In the genomic region with DNA sequence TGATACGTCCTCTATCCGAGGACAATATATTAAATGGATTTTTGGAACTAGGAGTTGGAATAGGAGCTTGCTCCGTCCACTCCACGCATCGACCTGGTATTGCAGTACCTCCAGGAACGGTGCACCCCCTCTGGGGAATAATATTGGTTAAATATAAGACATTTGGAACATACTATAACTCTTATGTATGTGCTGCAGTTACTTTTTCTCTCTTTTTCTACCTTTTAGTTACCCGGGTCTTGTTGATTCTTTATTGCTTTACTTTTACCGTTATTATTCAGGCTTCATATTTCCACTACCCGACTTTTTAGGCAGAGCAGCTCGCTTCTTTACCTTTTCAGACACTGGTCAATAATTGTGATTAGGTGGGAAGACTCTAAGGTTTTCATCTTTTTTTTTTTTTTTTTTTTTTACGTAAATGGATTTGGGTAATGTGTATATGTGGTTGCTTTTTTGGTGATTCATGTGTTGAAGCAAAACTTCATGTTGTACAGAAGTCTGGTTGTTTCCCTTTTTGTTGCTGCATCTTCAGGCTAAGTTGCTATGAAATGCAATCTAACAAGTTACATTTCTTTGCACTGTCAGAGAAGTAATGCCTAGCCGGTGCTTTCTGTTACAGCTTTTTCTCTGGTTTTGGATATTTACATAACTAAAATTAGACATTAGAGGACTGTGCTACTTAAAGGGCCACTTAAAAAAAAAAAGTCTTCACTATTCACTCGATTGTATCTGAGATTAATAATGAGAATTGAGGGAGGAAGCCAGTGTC, we compare ENCODE assay signal across 7 mouse cellular contexts. TPM values are rescaled to one million over a fixed set of nuclear protein-coding genes. Genes with fewer than 3 reads are reported as not detected.
A peak's percentile ranks its signal among the peaks of the same experiment; 100 is the strongest.
DNase-seq lines count a peak whose midpoint lies in the region; ATAC-seq and TF ChIP-seq lines count a peak whose summit lies in the region.

No protein-coding gene starts in this region.

- TF ChIP-seq EP300 in liver, postnatal 0 days (IDR thresholded peaks at IDR 0.05; ENCODE audit: low read depth), result no peak

- H3K4me1 ChIP-seq in lung, embryonic 14.5 days (ENCODE audit: insufficient read depth), result no peaks in the 10 kb centered on the region
- peaks cover 21% of the 10 kb centered on the region for H3K4me1 ChIP-seq in forebrain, embryonic 10.5 days
- 0 out of 2 replicates have a peak, but pooled peaks cover 8% of the 10 kb centered on the region for H3K4me1 ChIP-seq in intestine, embryonic 16.5 days (ENCODE audit: control insufficient read depth, insufficient read depth, low read length)
- H3K4me1 ChIP-seq in liver, postnatal 0 days (ENCODE audit: insufficient read depth), result peaks cover 5% of the 10 kb centered on the region
- no peaks in the 10 kb centered on the region for H3K4me1 ChIP-seq in stomach, embryonic 14.5 days (ENCODE audit: control insufficient read depth, insufficient read depth, low read length)

- no peak overlapping the region for H3K27ac ChIP-seq in lung, embryonic 14.5 days (ENCODE audit: low read depth)
- H3K27ac ChIP-seq in forebrain, embryonic 10.5 days, result no peak overlapping the region
- no peak overlapping the region for H3K27ac ChIP-seq in intestine, embryonic 16.5 days (ENCODE audit: low read length)
- no peak overlapping the region for H3K27ac ChIP-seq in liver, postnatal 0 days (ENCODE audit: low read depth)
- H3K27ac ChIP-seq in stomach, embryonic 14.5 days (ENCODE audit: low read length), result no peak overlapping the region

- WGBS in lung, embryonic 14.5 days, result 3% methylated on average over 13 of the region's 13 CpGs
- 8% methylated on average over 13 of the region's 13 CpGs for WGBS in forebrain, embryonic 10.5 days
- WGBS in intestine, embryonic 16.5 days, result 6% methylated on average over 11 of the region's 13 CpGs
- 3% methylated on average over 11 of the region's 13 CpGs for WGBS in liver, postnatal 0 days (ENCODE audit: insufficient replicate concordance)
- 4% methylated on average over 11 of the region's 13 CpGs for WGBS in stomach, embryonic 14.5 days

- no peak overlapping the region for H3K9ac ChIP-seq in lung, embryonic 14.5 days
- H3K9ac ChIP-seq in intestine, embryonic 16.5 days (ENCODE audit: low read depth, low read length), result no peak overlapping the region
- H3K9ac ChIP-seq in liver, postnatal 0 days (replicated peaks), result no peak overlapping the region
- H3K9ac ChIP-seq in stomach, embryonic 14.5 days (replicated peaks; ENCODE audit: low read depth, low read length), result no peak overlapping the region

- H3K4me3 ChIP-seq in lung, embryonic 14.5 days (ENCODE audit: low read depth, low read length), result no peak overlapping the region
- peak overlapping the region; percentile 28; the same call in 1 of the 2 replicates for H3K4me3 ChIP-seq in forebrain, embryonic 10.5 days
- 0 out of 2 replicates have a peak overlapping the region, but pooled peaks have one; percentile 12 for H3K4me3 ChIP-seq in intestine, embryonic 16.5 days (ENCODE audit: low read length)
- H3K4me3 ChIP-seq in liver, postnatal 0 days (ENCODE audit: low read depth, low read length), result no peak overlapping the region
- no peak overlapping the region for H3K4me3 ChIP-seq in stomach, embryonic 14.5 days (ENCODE audit: low read depth, low read length)

- peak; percentile 52 for DNase-seq in lung, embryonic 14.5 days
- DNase-seq in lung, postnatal 14 days, result no peak
- DNase-seq in Patski (ENCODE audit: low read depth, low spot score), result no peak
- DNase-seq in forebrain, embryonic 10.5 days (ENCODE audit: extremely low spot score, low spot score), result no peak
- DNase-seq in liver, postnatal 0 days, result no peak

- no peaks in the 10 kb centered on the region for H3K9me3 ChIP-seq in lung, embryonic 14.5 days (ENCODE audit: low read depth, low read length)
- no peaks in the 10 kb centered on the region for H3K9me3 ChIP-seq in forebrain, embryonic 10.5 days
- H3K9me3 ChIP-seq in intestine, embryonic 16.5 days (ENCODE audit: control insufficient read depth, low read length), result no peaks in the 10 kb centered on the region
- H3K9me3 ChIP-seq in liver, postnatal 0 days (ENCODE audit: low read length), result no peaks in the 10 kb centered on the region
- no peaks in the 10 kb centered on the region for H3K9me3 ChIP-seq in stomach, embryonic 14.5 days (ENCODE audit: control insufficient read depth, low read depth, low read length)

- ATAC-seq in lung, embryonic 14.5 days (ENCODE audit: insufficient read depth), result peak; percentile 79
- peak; percentile 53 for ATAC-seq in Patski
- peak; percentile 81 for ATAC-seq in intestine, embryonic 16.5 days
- ATAC-seq in liver, postnatal 0 days, result peak; percentile 75
- peak; percentile 53 for ATAC-seq in stomach, embryonic 14.5 days (ENCODE audit: insufficient number of reproducible peaks, insufficient read depth, low FRiP score, low read depth)

- H3K27me3 ChIP-seq in lung, embryonic 14.5 days (ENCODE audit: insufficient read depth, low read length), result 0 out of 2 replicates have a peak, but pooled peaks cover 5% of the 10 kb centered on the region
- H3K27me3 ChIP-seq in Patski, result no peaks in the 10 kb centered on the region
- peaks cover 35% of the 10 kb centered on the region for H3K27me3 ChIP-seq in forebrain, embryonic 10.5 days (ENCODE audit: poor library complexity, severe bottlenecking)
- no peaks in the 10 kb centered on the region for H3K27me3 ChIP-seq in intestine, embryonic 16.5 days (replicated peaks; ENCODE audit: control insufficient read depth, insufficient read depth, low read length)
- H3K27me3 ChIP-seq in liver, postnatal 0 days (ENCODE audit: insufficient read depth, low read length), result peaks cover 7% of the 10 kb centered on the region
- no peaks in the 10 kb centered on the region for H3K27me3 ChIP-seq in stomach, embryonic 14.5 days (ENCODE audit: control insufficient read depth, insufficient read depth, low read length)

- peak overlapping the region; percentile 45 for H3K4me2 ChIP-seq in lung, embryonic 14.5 days
- peak overlapping the region; percentile 30 for H3K4me2 ChIP-seq in intestine, embryonic 16.5 days (ENCODE audit: low read depth, low read length)
- H3K4me2 ChIP-seq in liver, postnatal 0 days (ENCODE audit: low read depth, low read length), result peak overlapping the region; percentile 18
- H3K4me2 ChIP-seq in stomach, embryonic 14.5 days (replicated peaks; ENCODE audit: low read depth, low read length), result peak overlapping the region; percentile 28

- CTCF ChIA-PET in Patski (lab: Charles Lee), result no interaction called here

- no peak for TF ChIP-seq CTCF in lung, embryonic 14.5 days (IDR thresholded peaks at IDR 0.05; ENCODE audit: low read depth)
- TF ChIP-seq CTCF in Patski (IDR thresholded peaks at IDR 0.05), result no peak
- no peak for TF ChIP-seq CTCF in liver, postnatal 0 days (IDR thresholded peaks at IDR 0.05; ENCODE audit: low read depth)

- H3K36me3 ChIP-seq in lung, embryonic 14.5 days (ENCODE audit: insufficient read depth), result no peaks in the 10 kb centered on the region
- H3K36me3 ChIP-seq in forebrain, embryonic 10.5 days (replicated peaks), result no peaks in the 10 kb centered on the region
- no peaks in the 10 kb centered on the region for H3K36me3 ChIP-seq in intestine, embryonic 16.5 days (ENCODE audit: control insufficient read depth, insufficient read depth, low read length)
- H3K36me3 ChIP-seq in liver, postnatal 0 days (replicated peaks; ENCODE audit: insufficient read depth, low read length), result no peaks in the 10 kb centered on the region
- no peaks in the 10 kb centered on the region for H3K36me3 ChIP-seq in stomach, embryonic 14.5 days (ENCODE audit: control insufficient read depth, insufficient read depth, low read length)

- in situ Hi-C loops in Patski (cut with MboI; ENCODE audit: low pct_unique_long_range_greater_than_20kb), result no loop called here

- POLR2A ChIA-PET in Patski (lab: Charles Lee), result interaction anchor here (0.6 to 1.9 kb wide), 4 partner anchors 10 to 334 kb away, joined by 3 to 6 read pairs (median 5); no protein-coding TSS in a partner anchor

RNA-seq across cellular contexts. Expression of a gene that starts 25.1 kb away (rescaled TPM):
- polyA plus RNA-seq in lung, embryonic 14.5 days (2014; fragmentation: Nextera tagmentation; extraction: Ambion mirVana), result 1.5 and 1.8 TPM in 2 replicates
- 0.74 TPM for polyA plus RNA-seq in Patski (2021)
- 3.3 and 4.1 TPM in 2 replicates for polyA plus RNA-seq in forebrain, embryonic 10.5 days (2016; fragmentation: Nextera tagmentation; extraction: Ambion mirVana)
- polyA plus RNA-seq in intestine, embryonic 16.5 days (2015; fragmentation: Nextera tagmentation; extraction: Ambion mirVana), result 7.5 and 13.2 TPM in 2 replicates
- 10.0 and 10.5 TPM in 2 replicates for polyA plus RNA-seq in liver, postnatal 0 days (2015; fragmentation: Nextera tagmentation; extraction: Ambion mirVana)
- polyA plus RNA-seq in stomach, embryonic 14.5 days (2014; fragmentation: Nextera tagmentation; extraction: Ambion mirVana), result 9.2 and 9.7 TPM in 2 replicates

RNA-seq across cellular contexts. Expression of a gene that starts 46.9 kb away (rescaled TPM):
- 22.7 and 25.6 TPM in 2 replicates for polyA plus RNA-seq in lung, embryonic 14.5 days (2014; fragmentation: Nextera tagmentation; extraction: Ambion mirVana)
- 27.2 TPM for polyA plus RNA-seq in Patski (2021)
- polyA plus RNA-seq in forebrain, embryonic 10.5 days (2016; fragmentation: Nextera tagmentation; extraction: Ambion mirVana), result 22.5 and 23.5 TPM in 2 replicates
- polyA plus RNA-seq in intestine, embryonic 16.5 days (2015; fragmentation: Nextera tagmentation; extraction: Ambion mirVana), result 82.7 and 96.5 TPM in 2 replicates
- 132 and 143 TPM in 2 replicates for polyA plus RNA-seq in liver, postnatal 0 days (2015; fragmentation: Nextera tagmentation; extraction: Ambion mirVana)
- 35.0 and 35.7 TPM in 2 replicates for polyA plus RNA-seq in stomach, embryonic 14.5 days (2014; fragmentation: Nextera tagmentation; extraction: Ambion mirVana)

RNA-seq across cellular contexts. Expression of a gene that starts 47.0 kb away (rescaled TPM):
- polyA plus RNA-seq in lung, embryonic 14.5 days (2014; fragmentation: Nextera tagmentation; extraction: Ambion mirVana), result 1.1 and 2.3 TPM in 2 replicates
- 1.4 TPM for polyA plus RNA-seq in Patski (2021)
- polyA plus RNA-seq in forebrain, embryonic 10.5 days (2016; fragmentation: Nextera tagmentation; extraction: Ambion mirVana), result 3.1 and 3.3 TPM in 2 replicates
- polyA plus RNA-seq in intestine, embryonic 16.5 days (2015; fragmentation: Nextera tagmentation; extraction: Ambion mirVana), result 2.1 and 2.3 TPM in 2 replicates
- polyA plus RNA-seq in liver, postnatal 0 days (2015; fragmentation: Nextera tagmentation; extraction: Ambion mirVana), result 0.22 and 0.29 TPM in 2 replicates
- polyA plus RNA-seq in stomach, embryonic 14.5 days (2014; fragmentation: Nextera tagmentation; extraction: Ambion mirVana), result 2.6 and 3.7 TPM in 2 replicates

Comparison
In these comparisons a context has a peak if more than half of its experiments do, and no peak if none do; other contexts are left out.
1. H3K4me3 ChIP-seq: peak in forebrain, embryonic 10.5 days (single experiment) and intestine, embryonic 16.5 days (single experiment); none in lung, embryonic 14.5 days (single experiment), liver, postnatal 0 days (single experiment) and stomach, embryonic 14.5 days (single experiment).
2. Peak in every context shown above with its lines, with median percentiles within 50 percentile points of each other: ATAC-seq and H3K4me2 ChIP-seq.